Mouse (Mus musculus) MEL (cell line): ENCODE data around the gene Cd247. TPM values are rescaled to one million over a fixed set of nuclear protein-coding genes. Genes with fewer than 3 reads are reported as not detected.

Source experiments
- DNase-seq: peaks from one replicate; pipeline ENCODE4 v3.0.0; 2011; ENCODE audit warnings: low read depth, low spot score
- H3K27ac ChIP-seq: 2 replicates; pipeline ENCODE4 v1.5.1; 2012; ENCODE audit warnings: low read depth, mild to moderate bottlenecking, control low read depth, low read length, moderate library complexity; ENCODE audit not compliant: control insufficient read depth
- H3K27me3 ChIP-seq, 2 experiments: fragments of 150-350 bp in 1 of 2; sonication (generic) in 1 of 2; 2 replicates each; pipeline ENCODE4 v1.6.1; 2012; ENCODE audit warnings: low read length in 2 of 2, mild to moderate bottlenecking in 2 of 2, improper control_type of control experiment in 1 of 2, moderate library complexity in 1 of 2; ENCODE audit not compliant: insufficient read depth in 2 of 2, control insufficient read depth in 1 of 2
- H3K36me3 ChIP-seq, 2 experiments: 2 replicates each; pipeline ENCODE4 v1.6.1; 2012 to 2014; ENCODE audit warnings: low read length in 2 of 2, improper control_type of control experiment in 1 of 2, inconsistent platforms in 1 of 2, mild to moderate bottlenecking in 1 of 2; ENCODE audit not compliant: insufficient read depth in 2 of 2, control insufficient read depth in 1 of 2
- H3K4me1 ChIP-seq, 2 experiments: fragments of 150-350 bp in 1 of 2; sonication (generic) in 1 of 2; 2 replicates each; pipeline ENCODE4 v1.6.1; 2012; ENCODE audit warnings: low read length in 2 of 2, improper control_type of control experiment in 1 of 2, mild to moderate bottlenecking in 1 of 2; ENCODE audit not compliant: insufficient read depth in 2 of 2, control insufficient read depth in 1 of 2
- H3K4me3 ChIP-seq, 2 experiments: fragments of 150-350 bp in 1 of 2; sonication (generic) in 1 of 2; 2 replicates each; pipeline ENCODE4 v1.5.1; 2012; ENCODE audit warnings: low read depth in 2 of 2, low read length in 2 of 2, mild to moderate bottlenecking in 2 of 2, moderate library complexity in 2 of 2, control low read depth in 1 of 2, improper control_type of control experiment in 1 of 2; ENCODE audit not compliant: control insufficient read depth in 1 of 2, insufficient read depth in 1 of 2
- H3K79me2 ChIP-seq: 2 replicates; pipeline ENCODE4 v1.6.1; 2012; ENCODE audit warnings: mild to moderate bottlenecking, low read length, moderate library complexity; ENCODE audit not compliant: control insufficient read depth, poor library complexity, insufficient read depth
- H3K9ac ChIP-seq: 2 replicates; pipeline ENCODE4 v1.6.1; 2012; ENCODE audit warnings: low read depth, mild to moderate bottlenecking, control low read depth, low read length, moderate library complexity; ENCODE audit not compliant: control insufficient read depth, poor library complexity, severe bottlenecking
- H3K9me3 ChIP-seq: fragments of 150-350 bp; sonication (generic); replicated peaks from 2 replicates; pipeline ENCODE4 v1.6.1; 2012; ENCODE audit warnings: mild to moderate bottlenecking, low read length, improper control_type of control experiment, moderate library complexity; ENCODE audit not compliant: insufficient read depth
- CHD2 ChIP-seq: IDR thresholded peaks from 2 replicates; pipeline ENCODE4 v1.6.1; 2011; ENCODE audit warnings: low read length, improper control_type of control experiment
- CTCF ChIP-seq, 3 experiments: IDR thresholded peaks in 2 of 3; conservative IDR thresholded peaks in 1 of 3; 2 replicates each; pipeline ENCODE4 v1.5.1; 2011 to 2012; ENCODE audit warnings: low read length in 3 of 3, low read depth in 2 of 3, mild to moderate bottlenecking in 2 of 3, improper control_type of control experiment in 1 of 3, inconsistent platforms in 1 of 3, mixed read lengths in 1 of 3, moderate library complexity in 1 of 3; ENCODE audit not compliant: control insufficient read depth in 1 of 3, insufficient read depth in 1 of 3, poor library complexity in 1 of 3, severe bottlenecking in 1 of 3
- E2F4 ChIP-seq: IDR thresholded peaks from 2 replicates; pipeline ENCODE4 v1.6.1; 2011; ENCODE audit warnings: low read depth, low read length, improper control_type of control experiment, borderline replicate concordance
- ELF1 ChIP-seq: IDR thresholded peaks from 2 replicates; pipeline ENCODE4 v1.6.1; 2014; ENCODE audit warnings: low read depth, mild to moderate bottlenecking, inconsistent platforms, low read length, improper control_type of control experiment, moderate library complexity
- EP300 ChIP-seq, 2 experiments: IDR thresholded peaks; 2 replicates each; pipeline ENCODE4 v1.6.1; 2011; ENCODE audit warnings: improper control_type of control experiment in 2 of 2, low read length in 2 of 2, low read depth in 1 of 2, mild to moderate bottlenecking in 1 of 2
- ETS1 ChIP-seq: IDR thresholded peaks from 2 replicates; pipeline ENCODE4 v1.6.1; 2012; ENCODE audit warnings: low read depth, mild to moderate bottlenecking, inconsistent platforms, low read length, improper control_type of control experiment, moderate library complexity
- GATA1 ChIP-seq: IDR thresholded peaks from 2 replicates; pipeline ENCODE4 v1.6.1; 2011; ENCODE audit warnings: low read depth, low read length, improper control_type of control experiment
- MEF2A ChIP-seq: IDR thresholded peaks from 2 replicates; pipeline ENCODE4 v1.6.1; 2014; ENCODE audit warnings: low read depth, mild to moderate bottlenecking, inconsistent platforms, low read length, improper control_type of control experiment; ENCODE audit not compliant: poor library complexity, insufficient replicate concordance, severe bottlenecking; ENCODE audit errors: extremely low read depth
- MXI1 ChIP-seq: IDR thresholded peaks from 2 replicates; pipeline ENCODE4 v1.6.1; 2011; ENCODE audit warnings: mild to moderate bottlenecking, low read depth, low read length, improper control_type of control experiment
- POLR2A ChIP-seq, 2 experiments: IDR thresholded peaks; 2 replicates each; pipeline ENCODE4 v1.6.1; 2011 to 2012; ENCODE audit warnings: low read length in 2 of 2, mild to moderate bottlenecking in 2 of 2, control low read depth in 1 of 2, improper control_type of control experiment in 1 of 2, low read depth in 1 of 2, moderate library complexity in 1 of 2; ENCODE audit not compliant: control insufficient read depth in 1 of 2, insufficient read depth in 1 of 2, poor library complexity in 1 of 2
- POLR2AphosphoS2 ChIP-seq: IDR thresholded peaks from 2 replicates; pipeline ENCODE4 v1.6.1; 2011; ENCODE audit warnings: low read length, improper control_type of control experiment
- POLR2AphosphoS5 ChIP-seq: IDR thresholded peaks from 2 replicates; pipeline ENCODE4 v1.6.1; 2012; ENCODE audit warnings: low read depth, borderline replicate concordance, mild to moderate bottlenecking, inconsistent platforms, low read length, moderate library complexity, mixed read lengths
- RAD21 ChIP-seq: IDR thresholded peaks from 2 replicates; pipeline ENCODE4 v1.6.1; 2011; ENCODE audit warnings: mild to moderate bottlenecking, low read depth, low read length, improper control_type of control experiment
- SMC3 ChIP-seq: IDR thresholded peaks from 2 replicates; pipeline ENCODE4 v1.6.1; 2011; ENCODE audit warnings: low read depth, low read length, improper control_type of control experiment
- TAL1 ChIP-seq: IDR thresholded peaks from 2 replicates; pipeline ENCODE4 v1.6.1; 2012; ENCODE audit warnings: mild to moderate bottlenecking, inconsistent platforms, low read length, moderate library complexity, mixed read lengths
- TCF12 ChIP-seq: IDR thresholded peaks from 2 replicates; pipeline ENCODE4 v1.6.1; 2014; ENCODE audit warnings: low read depth, mild to moderate bottlenecking, inconsistent platforms, low read length, improper control_type of control experiment, moderate library complexity
- USF1 ChIP-seq: IDR thresholded peaks from 2 replicates; pipeline ENCODE4 v1.6.1; 2014; ENCODE audit warnings: low read depth, mild to moderate bottlenecking, inconsistent platforms, low read length, improper control_type of control experiment, moderate library complexity
- USF2 ChIP-seq, 2 experiments: IDR thresholded peaks; 2 replicates each; pipeline ENCODE4 v1.6.1; 2011 to 2012; ENCODE audit warnings: improper control_type of control experiment in 2 of 2, low read length in 2 of 2, borderline replicate concordance in 1 of 2, inconsistent platforms in 1 of 2, low read depth in 1 of 2, mild to moderate bottlenecking in 1 of 2; ENCODE audit not compliant: insufficient read depth in 1 of 2
- ZMIZ1 ChIP-seq: IDR thresholded peaks from 2 replicates; pipeline ENCODE4 v1.6.1; 2012; ENCODE audit warnings: low read depth, mild to moderate bottlenecking, inconsistent platforms, low read length, improper control_type of control experiment, moderate library complexity
- ZNF384 ChIP-seq: IDR thresholded peaks from 2 replicates; pipeline ENCODE4 v1.6.1; 2012; ENCODE audit warnings: low read depth, mild to moderate bottlenecking, inconsistent platforms, low read length, improper control_type of control experiment
- polyA plus RNA-seq, 2 experiments: library from polyadenylated mRNA; stranded (reverse) in 1 of 2; unstranded in 1 of 2; fragments of >175 nt in 1 of 2; fragments of >200 nt in 1 of 2; gene quantifications; 2 replicates each; pipeline versions ENCODE4 v1.2.1 to v1.2.4; 2012; ENCODE audit warnings: low replicate concordance in 2 of 2, low read depth in 1 of 2; ENCODE audit not compliant: insufficient read length in 2 of 2, insufficient read depth in 1 of 2, missing spikeins in 1 of 2
- total RNA-seq: library from RNA; depleted of rRNA; stranded (reverse); fragments of 300-350 nt; gene quantifications from 2 replicates; pipeline ENCODE4 v1.2.3, GENCODE M21; 2012

Cd247 gene
- total and polyA plus RNA-seq, 3 experiments, result 1.3 to 1.7 TPM; not detected in 1

DNA sequence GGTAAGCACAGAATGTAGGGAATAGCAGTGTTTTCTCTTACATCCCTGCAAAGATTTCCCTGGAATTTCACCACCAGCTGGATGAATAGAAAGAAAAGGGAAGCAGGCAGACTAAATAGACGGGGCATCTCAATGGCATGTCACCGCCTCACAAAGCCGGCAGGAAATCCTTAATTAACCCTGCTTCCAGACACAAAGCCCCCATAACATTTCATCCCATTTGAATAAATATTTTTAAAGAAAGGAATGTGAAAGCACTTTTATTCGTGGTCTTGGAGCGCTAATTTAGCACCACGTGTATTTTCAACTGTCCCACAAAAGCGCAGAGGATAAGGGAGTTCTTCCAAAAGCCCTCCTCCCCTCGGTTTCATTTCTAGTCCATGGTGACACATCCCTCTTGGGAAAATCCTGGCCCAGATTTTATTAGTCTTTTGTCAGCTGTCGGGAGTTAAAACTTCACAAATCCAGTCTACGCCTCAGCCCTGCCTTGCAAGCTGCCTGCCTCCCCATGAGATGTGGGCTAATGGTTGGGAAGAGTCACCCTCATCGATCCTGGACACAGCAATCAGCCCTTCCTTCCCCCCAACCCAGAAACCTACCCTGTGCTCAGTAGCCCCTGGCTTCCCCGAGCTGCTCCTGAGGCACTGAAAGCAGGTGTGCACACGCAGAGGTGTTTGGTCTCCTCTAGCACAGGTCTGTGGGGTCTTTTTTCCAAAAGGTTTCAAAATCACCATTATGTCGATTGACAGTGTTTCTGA lies 26.2 kb downstream of the Cd247 start:
- Histone ChIP-seq H3K4me1 (peaks cover 0 to 20% of the 10 kb centered on the region in 2 experiments; a peak in 2 of 4 replicates), H3K9ac (no peak overlapping the region), H3K4me3 (no peak overlapping the region), H3K9me3 (no peaks in the 10 kb centered on the region), H3K27ac (no peak overlapping the region), H3K27me3 (no peaks in the 10 kb centered on the region), H3K79me2 (no peaks in the 10 kb centered on the region), H3K36me3 (peaks cover 0 to 11% of the 10 kb centered on the region in 2 experiments; a peak in 2 of 4 replicates)
- no peak for TF ChIP-seq ZMIZ1
- no peak for DNase-seq

DNA sequence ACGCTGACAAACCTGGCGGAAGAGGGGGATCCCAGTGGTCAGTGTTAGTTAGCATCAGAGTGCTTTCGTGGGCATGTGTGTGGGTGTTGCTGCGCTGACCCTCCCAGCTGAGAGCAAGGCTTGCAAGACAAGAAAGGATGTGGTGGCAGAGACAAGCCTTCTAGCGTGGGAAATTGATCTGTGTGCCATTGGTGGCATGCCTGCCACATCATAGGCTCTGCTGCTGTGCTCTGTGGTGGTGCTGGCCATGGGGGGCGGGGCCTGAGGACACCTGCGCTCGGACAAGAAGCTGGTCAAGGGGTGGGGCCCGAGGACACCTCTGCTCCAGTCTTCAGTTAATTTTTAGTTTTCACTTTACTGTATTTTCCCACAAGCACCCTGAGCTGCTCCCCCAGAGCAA lies 27.9 kb downstream of the Cd247 start:
- H3K9me3 ChIP-seq, result no peaks in the 10 kb centered on the region
- H3K27me3 ChIP-seq, result no peaks in the 10 kb centered on the region
- H3K36me3 ChIP-seq, result peaks cover 0 to 2% of the 10 kb centered on the region in 2 experiments; a peak in 2 of 4 replicates
- H3K9ac ChIP-seq, result no peak overlapping the region
- H3K79me2 ChIP-seq, result no peaks in the 10 kb centered on the region
- no peak for DNase-seq
- H3K4me1 ChIP-seq, result peaks cover 0 to 12% of the 10 kb centered on the region in 2 experiments; a peak in 2 of 4 replicates
- H3K4me3 ChIP-seq, result no peak overlapping the region
- H3K27ac ChIP-seq, result no peak overlapping the region
- TF ChIP-seq USF1 (no peak), TAL1 (no peak), ELF1 (no peak), RAD21 (no peak), ZNF384 (no peak), ETS1 (no peak), EP300 (IDR thresholded peaks at IDR 0.05; ENCODE audit: low read depth in 1 of 2, low read length in 2 of 2) (no peak), GATA1 (no peak), POLR2AphosphoS5 (no peak), CTCF (IDR thresholded peaks at IDR 0.05 in 2 of 3, conservative IDR thresholded peaks at IDR 0.05 in 1 of 3; ENCODE audit: control insufficient read depth in 1 of 3, insufficient read depth in 1 of 3, low read depth in 2 of 3, low read length in 3 of 3, poor library complexity in 1 of 3, severe bottlenecking in 1 of 3) (no peak), CHD2 (no peak)
- TF ChIP-seq, all 39 proteins: peak for 0

DNA sequence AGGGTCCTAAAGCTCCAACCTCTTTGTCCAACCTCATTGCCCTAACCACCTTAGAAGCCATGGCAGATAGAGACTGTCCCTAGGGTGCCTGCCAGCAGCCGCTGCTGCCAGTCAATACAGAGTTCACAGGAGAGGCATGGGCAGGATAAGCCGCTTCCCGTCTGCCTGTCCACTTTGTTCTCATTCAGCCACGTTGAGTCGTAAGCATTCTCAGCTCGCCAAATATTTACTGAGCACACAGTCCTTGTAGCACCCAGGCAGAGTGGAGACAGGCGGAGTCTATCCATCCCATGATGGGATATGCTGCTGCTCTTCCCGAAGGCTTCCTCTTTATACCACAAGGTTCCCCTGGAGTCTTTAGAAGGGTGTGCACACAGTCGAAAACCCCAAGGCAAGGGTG lies 28.8 kb downstream of the Cd247 start:
- Histone ChIP-seq H3K27me3 (no peaks in the 10 kb centered on the region), H3K9me3 (no peaks in the 10 kb centered on the region), H3K4me1 (peaks cover 0 to 6% of the 10 kb centered on the region in 2 experiments; a peak in 1 of 4 replicates), H3K79me2 (no peaks in the 10 kb centered on the region), H3K9ac (no peak overlapping the region)
- DNase-seq, result no peak
- no peak for TF ChIP-seq SMC3
- no peak for TF ChIP-seq TAL1
- TF ChIP-seq ELF1, result no peak
- no peak for TF ChIP-seq POLR2A (IDR thresholded peaks at IDR 0.05; ENCODE audit: control insufficient read depth in 1 of 2, insufficient read depth in 1 of 2, low read depth in 1 of 2, low read length in 2 of 2, poor library complexity in 1 of 2)
- no peak for TF ChIP-seq USF2 (IDR thresholded peaks at IDR 0.05; ENCODE audit: borderline replicate concordance in 1 of 2, insufficient read depth in 1 of 2, low read depth in 1 of 2, low read length in 2 of 2)
- no peak for TF ChIP-seq MXI1
- no peak for TF ChIP-seq TCF12
- no peak for TF ChIP-seq E2F4
- no peak for TF ChIP-seq MEF2A
- TF ChIP-seq CHD2, result no peak
- TF ChIP-seq ETS1, result no peak
- no peak for TF ChIP-seq CTCF (IDR thresholded peaks at IDR 0.05 in 2 of 3, conservative IDR thresholded peaks at IDR 0.05 in 1 of 3; ENCODE audit: control insufficient read depth in 1 of 3, insufficient read depth in 1 of 3, low read depth in 2 of 3, low read length in 3 of 3, poor library complexity in 1 of 3, severe bottlenecking in 1 of 3)
- TF ChIP-seq POLR2AphosphoS2, result no peak
- TF ChIP-seq, all 39 proteins: peak for 0
- no peaks in the 10 kb centered on the region for H3K36me3 ChIP-seq
- H3K4me3 ChIP-seq, result no peak overlapping the region
- no peak overlapping the region for H3K27ac ChIP-seq
